Mouse (Mus musculus): ENCODE measurements around the gene Rgs12.
A peak's percentile ranks its signal among the peaks of the same experiment; 100 is the strongest.

Gene Rgs12

GRCm38 (mm10) chr5:35033619-35034018, 84.4 kb downstream of the Rgs12 start:
- DNase-seq: no peak

- no peak for DNase-seq
Measured at GRCm38 (mm10) chr5:35035141-35035540, 85.9 kb downstream of the Rgs12 start.

- peak; percentile 14 to 59 for DNase-seq
Measured at GRCm38 (mm10) chr5:35035795-35036194, 86.5 kb downstream of the Rgs12 start.

GRCm38 (mm10) chr5:35037438-35037837, 88.2 kb downstream of the Rgs12 start:
- no peak for DNase-seq

GRCm38 (mm10) chr5:35041268-35041829, 92.1 kb downstream of the Rgs12 start, which contains the start of gene Hgfac:
TSS of gene Hgfac (plus strand) at chr5:35041509.
- DNase-seq: peak; percentile 89 to 95

GRCm38 (mm10) chr5:35042431-35043109, 93.3 kb downstream of the Rgs12 start:
- DNase-seq: peak in 1 of 2 experiments; percentile 49

GRCm38 (mm10) chr5:35043110-35043451, 93.8 kb downstream of the Rgs12 start:
- DNase-seq: peak; percentile 82 to 92

GRCm38 (mm10) chr5:35050541-35050940, 101.3 kb downstream of the Rgs12 start:
- no peak for DNase-seq

GRCm38 (mm10) chr5:35054628-35055027, 105.4 kb downstream of the Rgs12 start:
- DNase-seq: no peak

GRCm38 (mm10) chr5:35055076-35055475, 105.8 kb downstream of the Rgs12 start:
- peak; percentile 39 to 72 for DNase-seq

GRCm38 (mm10) chr5:35056604-35057432, 107.6 kb downstream of the Rgs12 start, which contains the start of gene Dok7:
TSS of gene Dok7 (plus strand) at chr5:35056766.
- peak; percentile 46 to 72 for DNase-seq

GRCm38 (mm10) chr5:35057582-35057981, 108.3 kb downstream of the Rgs12 start:
- DNase-seq: no peak

- no peak for DNase-seq
Measured at GRCm38 (mm10) chr5:35058216-35058615, 109.0 kb downstream of the Rgs12 start.

GRCm38 (mm10) chr5:35060098-35060497, 110.9 kb downstream of the Rgs12 start:
- no peak for DNase-seq

GRCm38 (mm10) chr5:35069841-35070240, 120.6 kb downstream of the Rgs12 start:
- DNase-seq: no peak

- DNase-seq: no peak
Measured at GRCm38 (mm10) chr5:35070314-35070713, 121.1 kb downstream of the Rgs12 start.

- DNase-seq: no peak
Measured at GRCm38 (mm10) chr5:35070953-35071352, 121.7 kb downstream of the Rgs12 start.

- DNase-seq: no peak
Measured at GRCm38 (mm10) chr5:35071855-35072254, 122.6 kb downstream of the Rgs12 start.

GRCm38 (mm10) chr5:35073235-35073634, 124.0 kb downstream of the Rgs12 start:
- no peak for DNase-seq

GRCm38 (mm10) chr5:35073992-35074391, 124.7 kb downstream of the Rgs12 start:
- no peak for DNase-seq

GRCm38 (mm10) chr5:35076369-35076768, 127.1 kb downstream of the Rgs12 start:
- no peak for DNase-seq

GRCm38 (mm10) chr5:35079101-35079500, 129.9 kb downstream of the Rgs12 start:
- no peak for DNase-seq

- DNase-seq: no peak
Measured at GRCm38 (mm10) chr5:35084913-35085312, 135.7 kb downstream of the Rgs12 start.
